Mouse (Mus musculus): ENCODE data around the gene Etv1.

DNA sequence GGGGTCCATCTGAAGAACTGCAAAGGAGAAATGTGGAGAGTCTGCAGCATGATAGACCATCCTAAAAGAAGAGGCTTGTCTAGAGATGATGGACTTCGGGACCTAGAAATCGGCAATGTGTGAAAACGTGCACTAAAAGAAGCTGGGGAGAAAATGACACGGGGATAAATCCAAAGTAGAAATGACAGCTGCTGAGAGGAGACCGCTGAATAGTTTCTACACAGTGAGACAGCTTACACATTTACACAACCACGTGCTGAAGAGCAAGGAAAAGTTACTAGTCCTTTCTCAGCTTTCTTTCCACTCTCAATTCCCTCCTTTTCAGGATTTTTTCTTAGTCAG is 1.3 kb upstream of the Etv1 start:
- TF ChIP-seq CTCF (conservative IDR thresholded peaks at IDR 0.05; ENCODE audit: low read length) (no peak), POU5F1 (IDR thresholded peaks at IDR 0.05; ENCODE audit: borderline replicate concordance, low read length) (no peak)
